Mouse (Mus musculus): Measurements from ENCODE around the gene Usp7. TPM values are rescaled to one million over a fixed set of nuclear protein-coding genes. Genes with fewer than 3 reads are reported as not detected.

Usp7 gene
- total and polyA plus RNA-seq, 3 experiments, result 25.9 to 362 (median 150) TPM

DNA sequence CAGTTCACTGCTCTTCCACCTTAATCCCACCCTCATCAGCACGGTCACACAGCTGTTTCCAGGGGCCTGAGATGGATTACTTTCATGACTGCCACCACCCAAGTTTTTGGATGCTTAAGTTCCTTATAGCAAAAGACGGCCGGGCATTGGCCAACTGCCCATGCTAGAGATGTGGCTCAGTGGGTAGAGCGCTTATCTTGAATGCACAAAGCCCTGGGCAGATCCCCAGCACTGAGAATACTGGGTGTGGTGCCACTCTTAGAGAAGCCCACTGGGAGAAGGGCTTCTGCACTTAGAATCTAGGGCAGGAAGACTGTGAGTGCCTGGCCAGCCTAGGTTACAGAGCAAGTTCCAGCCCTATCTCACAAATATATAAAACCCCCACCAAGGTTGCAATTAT lies 113.4 kb downstream of the Usp7 start:
- Histone ChIP-seq H3K4me3 (ENCODE audit: low read depth, low read length) (no peak overlapping the region), H3K36me3 (replicated peaks) (peaks cover 4% of the 10 kb centered on the region), H3K4me1 (ENCODE audit: insufficient read depth, low read depth, low read length) (peaks cover 36% of the 10 kb centered on the region), H3K27me3 (ENCODE audit: insufficient read depth, low read length) (peaks cover 6% of the 10 kb centered on the region; the same call in 1 of the 2 replicates), H3K9me3 (replicated peaks) (no peaks in the 10 kb centered on the region)
- no peak for DNase-seq (ENCODE audit: low spot score)
- no peak for ATAC-seq (ENCODE audit: extremely low read depth, insufficient number of reproducible peaks, low FRiP score, poor library complexity, severe bottlenecking)
- TF ChIP-seq POLR2AphosphoS5 (IDR thresholded peaks at IDR 0.05; ENCODE audit: insufficient replicate concordance, low read depth, low read length) (no peak), GATA1 (IDR thresholded peaks at IDR 0.05; ENCODE audit: borderline replicate concordance, low read length) (no peak), CTCF (IDR thresholded peaks at IDR 0.05; ENCODE audit: low read depth, low read length) (no peak), TAL1 (conservative IDR thresholded peaks at IDR 0.05; ENCODE audit: low read depth, low read length) (no peak), GATA2 (IDR thresholded peaks at IDR 0.05; ENCODE audit: borderline replicate concordance, low read depth, low read length) (no peak)

DNA sequence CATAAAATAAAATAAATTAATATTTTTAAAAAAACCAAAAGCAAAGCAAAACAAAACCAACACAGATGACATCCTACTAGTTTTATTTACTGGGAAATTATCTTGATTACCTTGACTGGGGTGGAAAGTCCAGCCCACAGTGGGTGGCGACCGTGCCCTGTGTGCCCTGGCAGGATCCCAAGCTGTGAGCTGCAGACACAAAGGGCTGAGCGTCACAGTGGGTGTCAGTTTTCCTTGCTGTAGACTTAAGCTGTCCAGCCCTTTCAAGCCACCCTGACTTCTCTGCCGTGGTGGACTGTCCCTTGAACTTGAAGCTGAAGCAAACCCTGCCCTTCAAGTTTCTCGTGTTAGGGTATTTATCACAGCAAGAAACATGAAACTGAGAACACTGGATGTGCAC lies 114.1 kb downstream of the Usp7 start:
- Histone ChIP-seq H3K36me3 (replicated peaks) (no peaks in the 10 kb centered on the region), H3K27me3 (ENCODE audit: insufficient read depth, low read length) (peaks cover 6% of the 10 kb centered on the region; the same call in 1 of the 2 replicates), H3K9me3 (replicated peaks) (no peaks in the 10 kb centered on the region), H3K4me1 (ENCODE audit: insufficient read depth, low read depth, low read length) (peaks cover 39% of the 10 kb centered on the region), H3K4me3 (ENCODE audit: low read depth, low read length) (no peak overlapping the region)
- TF ChIP-seq CTCF (IDR thresholded peaks at IDR 0.05; ENCODE audit: low read depth, low read length) (no peak), POLR2AphosphoS5 (IDR thresholded peaks at IDR 0.05; ENCODE audit: insufficient replicate concordance, low read depth, low read length) (no peak), TAL1 (conservative IDR thresholded peaks at IDR 0.05; ENCODE audit: low read depth, low read length) (no peak), GATA2 (IDR thresholded peaks at IDR 0.05; ENCODE audit: borderline replicate concordance, low read depth, low read length) (no peak), GATA1 (IDR thresholded peaks at IDR 0.05; ENCODE audit: borderline replicate concordance, low read length) (no peak)
- DNase-seq (ENCODE audit: low spot score), result no peak
- ATAC-seq (ENCODE audit: extremely low read depth, insufficient number of reproducible peaks, low FRiP score, poor library complexity, severe bottlenecking), result no peak

DNA sequence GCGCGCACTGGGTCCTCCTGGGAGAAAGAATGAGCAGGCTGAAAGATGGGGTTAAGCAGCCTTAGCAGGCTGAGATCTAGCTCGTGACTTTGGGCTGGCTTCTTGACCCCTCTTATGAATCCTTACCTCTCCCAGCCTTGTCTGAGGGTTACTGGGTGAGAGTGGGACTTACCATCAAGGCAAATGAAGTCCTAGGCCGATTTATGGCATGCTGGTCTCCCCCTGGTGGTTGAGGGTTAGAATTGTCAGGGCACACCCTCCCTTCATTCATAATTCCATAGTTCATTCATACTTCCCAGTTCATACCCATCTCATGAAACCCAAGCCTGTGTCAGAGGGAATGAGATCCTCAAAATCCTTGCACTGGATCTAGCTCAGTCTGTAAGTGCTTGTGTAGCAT lies 115.3 kb downstream of the Usp7 start:
- Histone ChIP-seq H3K9me3 (replicated peaks) (no peaks in the 10 kb centered on the region), H3K4me3 (ENCODE audit: low read depth, low read length) (no peak overlapping the region), H3K27me3 (ENCODE audit: insufficient read depth, low read length) (peaks cover 6% of the 10 kb centered on the region; the same call in 1 of the 2 replicates), H3K36me3 (replicated peaks) (no peaks in the 10 kb centered on the region), H3K4me1 (ENCODE audit: insufficient read depth, low read depth, low read length) (peaks cover 48% of the 10 kb centered on the region)
- DNase-seq (ENCODE audit: low spot score) (peak; percentile 31), ATAC-seq (ENCODE audit: extremely low read depth, insufficient number of reproducible peaks, low FRiP score, poor library complexity, severe bottlenecking) (no peak)
- TF ChIP-seq CTCF (IDR thresholded peaks at IDR 0.05; ENCODE audit: low read depth, low read length) (peak; percentile 93), POLR2AphosphoS5 (IDR thresholded peaks at IDR 0.05; ENCODE audit: insufficient replicate concordance, low read depth, low read length) (no peak)

DNA sequence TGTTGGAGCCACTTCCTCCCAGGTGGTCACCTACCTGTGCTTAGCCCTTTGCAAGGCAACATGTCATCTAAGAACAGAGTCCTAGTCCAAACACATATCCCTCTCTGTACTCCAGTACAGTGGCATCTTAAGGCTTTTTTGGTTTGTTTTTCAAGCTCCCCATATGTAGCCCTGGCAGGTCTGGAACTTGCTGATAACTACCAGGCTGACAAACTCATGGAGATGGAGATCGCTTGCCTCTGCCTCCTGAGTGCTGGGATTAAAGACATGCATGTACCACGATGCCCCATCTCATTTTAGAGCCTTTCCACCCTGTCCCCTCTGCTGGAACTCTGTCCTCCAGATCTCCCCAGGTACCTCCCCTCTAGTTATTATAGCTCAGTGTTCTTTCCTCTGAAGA lies 115.9 kb downstream of the Usp7 start:
- H3K9me3 ChIP-seq (replicated peaks), result no peaks in the 10 kb centered on the region
- DNase-seq (ENCODE audit: low spot score), result no peak
- no peaks in the 10 kb centered on the region for H3K36me3 ChIP-seq (replicated peaks)
- TF ChIP-seq POLR2AphosphoS5 (IDR thresholded peaks at IDR 0.05; ENCODE audit: insufficient replicate concordance, low read depth, low read length), result no peak
- no peak for TF ChIP-seq TAL1 (conservative IDR thresholded peaks at IDR 0.05; ENCODE audit: low read depth, low read length)
- no peak for TF ChIP-seq CTCF (IDR thresholded peaks at IDR 0.05; ENCODE audit: low read depth, low read length)
- TF ChIP-seq GATA1 (IDR thresholded peaks at IDR 0.05; ENCODE audit: borderline replicate concordance, low read length), result no peak
- no peak for TF ChIP-seq GATA2 (IDR thresholded peaks at IDR 0.05; ENCODE audit: borderline replicate concordance, low read depth, low read length)
- ATAC-seq (ENCODE audit: extremely low read depth, insufficient number of reproducible peaks, low FRiP score, poor library complexity, severe bottlenecking), result no peak
- H3K27me3 ChIP-seq (ENCODE audit: insufficient read depth, low read length), result peaks cover 6% of the 10 kb centered on the region; the same call in 1 of the 2 replicates
- no peak overlapping the region for H3K4me3 ChIP-seq (ENCODE audit: low read depth, low read length)
- H3K4me1 ChIP-seq (ENCODE audit: insufficient read depth, low read depth, low read length), result peaks cover 53% of the 10 kb centered on the region

DNA sequence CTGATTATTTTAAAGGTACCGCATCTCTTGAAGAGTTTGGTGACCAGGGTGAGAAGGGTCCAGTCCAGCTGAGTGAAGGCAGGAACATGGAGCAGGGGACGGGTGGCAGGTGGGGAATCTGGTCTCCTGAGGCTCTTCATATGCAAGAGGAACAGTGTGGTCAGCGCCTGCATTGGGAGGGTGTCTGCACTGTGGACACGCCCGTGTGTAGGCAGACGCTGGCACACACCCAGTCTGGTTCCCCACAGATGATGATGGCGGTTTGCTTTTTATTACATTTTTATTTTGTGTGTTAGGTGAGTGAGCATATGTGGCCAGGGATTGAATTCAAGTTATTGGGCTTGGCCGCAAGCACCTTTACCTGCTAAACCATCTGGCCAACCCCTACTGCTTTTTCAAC lies 116.5 kb downstream of the Usp7 start:
- peaks cover under 1% of the 10 kb centered on the region for H3K36me3 ChIP-seq (replicated peaks)
- DNase-seq (ENCODE audit: low spot score) (no peak), ATAC-seq (ENCODE audit: extremely low read depth, insufficient number of reproducible peaks, low FRiP score, poor library complexity, severe bottlenecking) (no peak)
- peaks cover 6% of the 10 kb centered on the region; the same call in 1 of the 2 replicates for H3K27me3 ChIP-seq (ENCODE audit: insufficient read depth, low read length)
- no peaks in the 10 kb centered on the region for H3K9me3 ChIP-seq (replicated peaks)
- H3K4me3 ChIP-seq (ENCODE audit: low read depth, low read length), result no peak overlapping the region
- peaks cover 60% of the 10 kb centered on the region for H3K4me1 ChIP-seq (ENCODE audit: insufficient read depth, low read depth, low read length)
- TF ChIP-seq POLR2AphosphoS5 (IDR thresholded peaks at IDR 0.05; ENCODE audit: insufficient replicate concordance, low read depth, low read length) (no peak), GATA1 (IDR thresholded peaks at IDR 0.05; ENCODE audit: borderline replicate concordance, low read length) (no peak), GATA2 (IDR thresholded peaks at IDR 0.05; ENCODE audit: borderline replicate concordance, low read depth, low read length) (no peak), TAL1 (conservative IDR thresholded peaks at IDR 0.05; ENCODE audit: low read depth, low read length) (no peak), CTCF (IDR thresholded peaks at IDR 0.05; ENCODE audit: low read depth, low read length) (no peak)

DNA sequence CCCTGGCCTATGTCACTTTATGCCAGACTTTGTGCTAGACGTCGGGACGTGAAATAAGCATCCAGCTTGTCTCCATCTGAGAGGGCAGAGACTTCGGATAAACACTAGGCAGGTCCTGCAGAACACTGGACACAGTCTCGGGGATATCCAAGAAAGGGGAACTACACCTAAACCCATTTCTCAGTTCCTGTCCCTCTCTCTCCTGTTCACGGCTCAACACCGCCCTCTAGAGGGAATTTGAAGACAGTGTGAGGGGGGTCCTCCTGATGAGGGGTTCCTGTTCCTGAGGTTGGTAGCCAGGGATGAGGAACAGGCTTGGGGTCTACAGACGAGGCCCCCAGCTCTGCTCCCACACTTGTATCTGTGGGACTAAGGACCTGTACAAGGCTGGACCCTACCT lies 117.9 kb downstream of the Usp7 start:
- TF ChIP-seq GATA1 (IDR thresholded peaks at IDR 0.05; ENCODE audit: borderline replicate concordance, low read length) (no peak), GATA2 (IDR thresholded peaks at IDR 0.05; ENCODE audit: borderline replicate concordance, low read depth, low read length) (no peak), CTCF (IDR thresholded peaks at IDR 0.05; ENCODE audit: low read depth, low read length) (peak; percentile 56; the same call in 1 of the 2 replicates), POLR2AphosphoS5 (IDR thresholded peaks at IDR 0.05; ENCODE audit: insufficient replicate concordance, low read depth, low read length) (no peak), TAL1 (conservative IDR thresholded peaks at IDR 0.05; ENCODE audit: low read depth, low read length) (no peak)
- Histone ChIP-seq H3K9me3 (replicated peaks) (no peaks in the 10 kb centered on the region), H3K36me3 (replicated peaks) (peaks cover 12% of the 10 kb centered on the region), H3K4me3 (ENCODE audit: low read depth, low read length) (no peak overlapping the region), H3K4me1 (ENCODE audit: insufficient read depth, low read depth, low read length) (peaks cover 73% of the 10 kb centered on the region), H3K27me3 (ENCODE audit: insufficient read depth, low read length) (peaks cover 6% of the 10 kb centered on the region; the same call in 1 of the 2 replicates)
- ATAC-seq (ENCODE audit: extremely low read depth, insufficient number of reproducible peaks, low FRiP score, poor library complexity, severe bottlenecking) (no peak), DNase-seq (ENCODE audit: low spot score) (peak; percentile 43)

All from G1E (cell line).